Mouse (Mus musculus) kidney, adult 9 months (tissue): ENCODE results near the gene Fkbp15.
A peak's percentile ranks its signal among the peaks of the same experiment; 100 is the strongest.

Source experiments
- DNase-seq: peaks from one replicate; pipeline ENCODE4 v3.0.0; 2022

Gene Fkbp15

DNA sequence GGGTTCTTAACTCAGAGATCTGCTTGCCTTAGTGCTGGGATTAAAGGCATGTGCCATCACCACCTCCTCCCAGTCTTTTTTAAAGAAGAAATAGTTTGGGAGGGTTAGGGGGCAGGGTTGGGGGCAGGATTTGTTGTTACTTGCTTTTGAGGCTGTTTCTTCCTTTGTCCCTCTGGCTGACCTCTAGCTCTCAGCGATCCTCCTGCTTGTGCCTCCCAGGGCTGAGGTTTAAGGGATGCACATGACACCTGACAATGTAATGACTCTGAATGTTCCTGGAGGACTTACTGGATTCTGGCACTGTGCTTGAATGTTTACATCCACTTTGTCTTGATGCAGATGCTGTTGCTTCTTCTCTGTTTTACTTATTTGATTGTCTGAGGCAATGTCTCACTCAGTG lies 12.1 kb upstream of the Fkbp15 start:
- DNase-seq: no peak

DNA sequence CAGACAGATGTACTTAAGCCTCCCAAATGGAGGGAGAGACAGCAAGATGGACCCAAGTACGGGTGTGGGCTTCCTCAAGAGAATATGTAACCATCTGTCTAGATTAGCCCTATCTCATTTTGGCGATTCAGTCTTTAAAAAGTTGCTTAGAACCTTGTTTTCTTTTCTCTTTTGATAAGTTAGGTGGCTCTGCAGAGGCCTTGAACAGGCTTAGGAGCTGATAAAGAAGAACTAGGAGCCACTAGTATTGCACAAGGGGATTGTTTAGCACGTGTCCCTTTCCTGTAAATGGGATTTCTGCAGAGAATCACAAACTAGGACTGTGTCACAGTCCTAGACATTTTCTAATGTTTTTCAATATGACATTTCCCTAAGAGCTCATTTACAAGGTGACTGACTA lies 8.7 kb upstream of the Fkbp15 start:
- DNase-seq: no peak

DNA sequence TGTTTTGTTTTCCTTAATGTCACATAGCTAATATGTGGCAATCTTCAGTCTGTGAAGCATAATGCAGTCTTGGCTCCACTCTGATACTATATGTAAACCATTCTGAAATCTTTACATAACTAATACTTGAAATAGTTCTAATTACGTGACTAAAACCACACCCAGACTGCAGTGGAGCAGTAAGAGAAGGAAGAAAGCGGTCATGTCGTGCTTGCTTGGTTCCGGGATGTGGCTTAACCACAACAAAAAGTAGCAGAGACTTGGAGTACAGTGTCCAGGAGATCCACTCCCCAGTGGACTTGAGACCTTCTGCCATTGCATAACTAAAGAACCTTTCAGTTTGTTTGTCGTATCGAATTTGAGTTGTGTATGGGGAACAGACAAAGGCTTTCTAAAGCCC lies 7.2 kb upstream of the Fkbp15 start:
- DNase-seq: peak; percentile 68

DNA sequence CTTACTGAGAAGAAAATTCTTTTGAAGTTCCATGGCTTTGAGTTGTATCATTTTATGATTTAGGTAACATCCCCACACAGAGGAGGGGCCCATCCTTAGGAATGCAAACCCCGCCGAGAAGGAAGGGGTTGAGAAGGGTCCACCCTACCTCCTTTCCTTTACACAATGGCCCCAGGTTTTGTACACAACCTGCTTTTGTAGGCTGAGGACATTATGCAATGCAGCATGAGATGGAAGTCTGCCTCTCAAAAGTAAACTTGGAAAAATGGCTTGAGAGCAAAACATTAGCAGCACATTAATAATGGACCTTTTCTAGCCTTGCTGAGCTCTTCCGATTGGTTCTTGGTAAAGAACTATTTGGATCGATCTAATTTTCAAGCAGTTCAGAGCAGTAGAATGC lies 5.9 kb upstream of the Fkbp15 start:
- no peak for DNase-seq

DNA sequence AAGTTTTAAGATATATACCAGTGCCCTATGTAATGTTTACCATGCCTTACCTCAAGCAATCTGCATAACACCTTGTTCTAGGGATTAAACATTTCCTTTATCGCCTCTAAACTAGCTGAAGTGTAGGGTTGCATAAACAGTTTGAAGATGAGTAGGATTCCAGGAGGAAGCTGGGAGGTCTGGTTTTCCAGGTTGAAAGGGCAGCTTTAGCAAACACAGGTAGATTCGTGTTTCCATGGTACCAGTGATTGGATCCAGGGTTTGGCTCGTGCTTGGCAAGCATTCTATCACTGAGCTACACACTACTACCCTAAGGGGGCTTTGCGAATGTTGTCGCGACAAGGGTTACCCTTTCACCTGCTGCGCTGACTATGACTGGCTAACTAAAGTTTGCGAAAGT lies 4.0 kb upstream of the Fkbp15 start:
- no peak for DNase-seq

DNA sequence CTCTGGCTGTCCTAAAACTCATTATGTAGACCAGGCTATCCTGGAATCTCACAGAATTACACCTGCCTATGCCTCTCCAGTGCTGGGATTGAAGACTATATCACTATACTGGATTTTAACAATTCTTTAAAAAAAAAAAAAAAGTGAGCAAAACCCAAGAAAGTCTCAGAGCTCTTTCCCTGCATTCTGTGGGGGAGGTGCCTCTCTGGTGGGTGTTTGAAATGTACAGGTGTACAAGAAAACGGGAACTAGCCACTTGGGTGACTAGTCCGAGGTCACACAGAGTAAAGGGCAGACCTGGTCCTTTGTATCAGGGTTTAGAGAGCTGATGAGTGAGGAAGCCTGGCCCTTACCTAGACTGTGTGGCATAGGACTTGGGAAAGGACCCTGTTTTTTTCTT lies 2.1 kb upstream of the Fkbp15 start:
- no peak for DNase-seq

DNA sequence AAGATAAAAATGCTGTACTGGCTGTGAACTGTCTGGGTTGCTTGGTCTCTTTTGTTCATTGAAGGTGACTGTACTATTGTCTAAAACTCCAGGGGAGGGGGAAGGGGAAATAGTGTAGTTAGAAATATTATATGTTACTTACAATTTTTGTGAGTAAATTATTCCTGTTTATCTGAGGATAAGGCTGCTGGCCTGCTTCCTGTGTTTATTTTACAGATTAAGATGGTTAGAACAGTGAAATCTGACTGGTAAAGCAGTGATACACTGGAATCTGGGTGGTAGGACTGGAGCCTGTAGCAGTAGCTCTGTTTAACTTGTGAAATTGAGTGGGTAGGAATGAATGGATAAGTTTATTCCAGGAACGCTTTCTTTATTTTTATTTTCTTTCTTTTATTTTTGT lies 1.6 kb upstream of the Fkbp15 start:
- no peak for DNase-seq

DNA sequence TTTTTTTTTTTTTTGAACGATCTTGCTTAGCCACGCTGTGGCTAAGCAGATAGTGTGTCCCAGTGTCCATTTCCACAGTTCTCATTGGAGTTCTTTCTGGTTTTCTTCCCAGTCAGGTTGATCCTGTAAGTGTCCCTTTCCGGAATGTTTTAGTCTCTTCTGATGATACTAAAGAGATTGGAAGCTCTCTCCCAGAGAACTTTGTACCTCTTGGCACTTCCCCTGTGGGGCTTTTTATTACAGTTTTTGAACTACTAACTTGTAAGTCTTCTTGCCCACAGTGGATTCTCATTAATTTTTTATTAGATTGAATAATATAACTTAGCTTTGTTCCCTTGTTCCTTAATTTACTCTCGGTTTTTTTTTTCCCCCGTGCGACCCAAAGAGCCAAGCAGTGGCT lies 1.2 kb upstream of the Fkbp15 start:
- peak; percentile 68 for DNase-seq

DNA sequence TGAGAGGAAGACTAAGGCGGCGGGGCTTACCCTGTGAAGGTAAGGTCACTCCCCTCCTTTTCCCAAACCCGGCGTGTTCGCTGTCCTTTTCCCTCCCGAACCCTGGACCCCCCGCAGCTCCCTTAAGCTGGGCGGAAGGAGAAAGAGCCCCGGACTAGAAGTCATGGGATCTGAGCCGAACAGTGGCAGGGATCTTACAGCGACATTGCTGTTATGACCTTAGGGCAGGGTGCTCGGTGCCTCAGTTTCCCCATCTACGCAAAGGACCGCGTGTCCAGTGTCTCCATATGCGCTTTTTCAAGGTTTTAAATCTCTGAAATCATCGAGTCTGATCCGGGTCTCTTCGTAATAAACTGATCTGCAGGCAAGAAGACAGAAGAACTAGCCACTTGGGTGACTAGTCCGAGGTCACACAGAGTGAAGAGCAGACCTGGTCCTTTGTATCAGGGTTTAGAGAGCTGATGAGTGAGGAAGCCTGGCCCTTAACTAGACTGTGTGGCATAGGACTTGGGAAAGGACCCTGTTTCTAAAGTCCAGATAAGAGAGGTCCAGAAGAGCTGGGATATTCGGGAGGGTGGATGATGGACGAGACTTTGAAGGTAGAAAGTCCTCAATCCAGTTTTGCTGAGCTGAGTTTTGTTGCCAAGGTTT lies 582 bp upstream of the Fkbp15 start:
- no peak for DNase-seq

DNA sequence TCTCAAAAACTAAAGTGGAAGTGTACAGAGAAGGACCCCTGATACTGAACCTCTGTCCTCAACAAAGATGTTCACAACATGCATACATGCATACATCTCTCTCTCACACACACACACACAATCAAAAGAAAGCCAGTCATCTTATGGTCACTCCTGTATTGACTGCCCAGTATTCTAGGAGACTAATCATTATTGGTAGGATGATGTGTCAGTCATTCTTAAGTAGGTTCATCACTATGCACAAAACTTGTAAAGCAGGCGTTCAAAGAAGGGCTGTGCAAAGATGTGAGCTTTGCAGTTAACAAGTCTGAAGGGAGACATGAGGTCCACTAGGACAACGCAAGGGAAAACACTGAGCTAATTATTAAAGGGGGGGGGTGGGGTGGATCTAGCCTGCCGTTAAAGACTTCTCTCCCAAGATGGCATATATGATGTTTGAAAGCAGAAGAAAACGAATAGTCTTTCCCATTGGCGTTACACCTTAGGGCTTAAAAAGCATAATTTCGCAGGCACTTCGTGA lies 1.0 kb downstream of the Fkbp15 start:
- DNase-seq: peak; percentile 41

DNA sequence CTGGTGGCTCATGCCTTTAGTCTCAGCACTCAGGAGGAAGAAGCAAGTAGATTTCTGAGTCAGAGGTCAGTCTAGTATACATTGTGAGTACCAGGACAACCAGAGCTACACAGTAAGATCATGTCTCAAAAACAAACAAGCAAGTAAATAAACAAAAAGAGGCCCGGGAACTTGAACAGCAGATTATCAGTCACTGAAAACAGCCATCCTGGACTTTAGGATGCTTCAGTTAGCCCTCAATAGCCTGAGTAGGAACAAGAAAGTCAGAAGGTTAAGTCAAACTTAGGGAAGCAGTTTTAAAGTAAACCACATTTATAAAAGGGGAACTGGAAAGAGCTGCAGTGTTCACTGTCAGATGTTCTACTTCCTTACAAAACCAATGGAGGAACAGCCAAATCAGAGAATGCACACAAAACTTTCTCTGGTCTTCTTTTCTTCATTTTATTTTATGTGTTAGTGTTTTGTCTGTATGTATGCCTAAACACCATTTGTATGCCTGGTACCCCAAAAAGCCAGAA lies 2.7 kb downstream of the Fkbp15 start:
- DNase-seq: no peak

DNA sequence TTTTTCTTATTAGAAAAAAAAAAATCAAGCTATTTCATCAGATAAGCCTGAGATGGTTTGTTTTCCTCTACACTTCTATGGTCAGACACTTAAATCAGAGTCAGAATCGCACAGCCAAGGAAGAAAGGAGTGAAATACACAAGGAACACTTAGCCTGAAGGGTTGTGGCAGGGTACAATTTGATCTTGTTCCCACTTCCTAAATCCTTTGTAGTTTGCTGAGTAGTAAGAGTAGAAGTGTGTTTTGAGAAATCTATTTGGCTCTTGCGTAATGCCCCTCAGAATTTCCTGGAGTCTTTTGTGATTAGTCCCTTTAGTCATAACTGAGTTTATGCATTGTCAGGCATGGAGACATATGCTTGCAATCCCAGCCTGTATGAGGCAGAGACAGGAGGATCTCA lies 11.0 kb downstream of the Fkbp15 start:
- DNase-seq: no peak

DNA sequence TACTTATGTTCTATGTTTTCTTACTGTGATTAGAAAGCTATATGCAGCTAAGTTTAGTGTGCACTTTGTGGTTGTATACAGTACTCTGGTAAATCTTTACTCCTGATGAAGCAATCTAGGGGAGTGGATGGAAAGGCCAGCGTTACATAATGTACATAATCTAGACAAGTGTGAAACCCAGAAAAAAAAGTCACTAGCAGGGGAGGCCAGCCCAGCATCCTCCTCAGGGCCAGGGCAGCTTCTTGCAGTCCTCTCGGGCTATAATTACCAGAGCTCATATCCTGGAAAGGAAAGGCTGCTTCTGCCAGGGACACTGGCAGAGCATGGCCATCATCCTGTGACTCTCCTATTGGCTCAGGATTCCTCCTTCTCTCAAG lies 12.0 kb downstream of the Fkbp15 start:
- no peak for DNase-seq

DNA sequence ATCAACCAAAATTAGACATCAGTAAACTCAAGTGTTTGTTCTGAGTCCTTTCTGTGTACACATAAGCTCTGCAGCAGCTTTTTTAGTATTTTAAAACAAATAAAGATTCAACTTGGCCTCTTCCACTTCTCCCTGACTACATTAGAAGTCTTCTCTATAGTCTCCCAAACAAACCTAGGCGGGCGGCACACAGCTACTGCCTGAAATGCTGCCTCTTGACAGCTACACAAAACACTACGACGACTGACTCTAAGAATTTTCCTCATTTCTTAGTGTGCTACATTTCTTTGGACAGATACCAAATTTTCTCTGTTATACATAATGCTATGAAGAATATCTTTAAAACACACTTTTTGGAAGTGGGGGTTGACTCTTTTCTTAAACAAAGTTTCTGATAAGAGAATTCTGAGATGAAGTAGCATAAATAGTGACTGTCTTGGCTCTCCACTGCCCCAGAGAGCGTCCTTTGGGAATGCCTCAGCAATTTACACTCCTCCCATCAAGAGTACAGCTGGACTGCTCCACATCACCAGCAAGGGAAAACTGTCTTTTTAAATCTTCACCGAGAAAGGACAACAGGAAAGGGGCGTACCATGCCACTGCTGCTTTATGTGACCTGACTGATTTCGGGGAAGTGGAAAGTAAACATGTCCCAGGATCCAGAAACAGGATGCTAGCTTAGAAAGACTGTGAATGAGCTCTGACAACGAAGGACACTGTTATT lies 12.6 kb downstream of the Fkbp15 start:
- DNase-seq: no peak

DNA sequence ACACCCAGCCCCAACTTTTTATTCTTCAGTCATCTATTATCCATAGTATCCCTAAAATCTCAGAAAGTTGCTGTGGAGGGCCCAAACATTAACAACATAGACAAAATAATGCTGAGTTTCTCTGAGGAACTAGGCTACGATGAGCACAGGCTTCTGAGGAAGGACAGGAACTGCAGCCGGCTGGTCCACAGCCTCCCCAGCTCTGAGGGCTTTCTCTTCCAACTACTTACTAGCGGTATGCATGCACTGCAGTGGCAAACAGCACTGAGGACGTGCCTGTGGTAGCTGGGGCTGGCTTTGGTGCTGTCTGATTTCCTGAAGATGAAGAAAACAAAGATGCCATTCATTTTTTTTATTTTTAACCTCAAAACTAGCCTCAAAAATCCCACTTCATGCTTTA lies 14.5 kb downstream of the Fkbp15 start:
- DNase-seq: no peak

DNA sequence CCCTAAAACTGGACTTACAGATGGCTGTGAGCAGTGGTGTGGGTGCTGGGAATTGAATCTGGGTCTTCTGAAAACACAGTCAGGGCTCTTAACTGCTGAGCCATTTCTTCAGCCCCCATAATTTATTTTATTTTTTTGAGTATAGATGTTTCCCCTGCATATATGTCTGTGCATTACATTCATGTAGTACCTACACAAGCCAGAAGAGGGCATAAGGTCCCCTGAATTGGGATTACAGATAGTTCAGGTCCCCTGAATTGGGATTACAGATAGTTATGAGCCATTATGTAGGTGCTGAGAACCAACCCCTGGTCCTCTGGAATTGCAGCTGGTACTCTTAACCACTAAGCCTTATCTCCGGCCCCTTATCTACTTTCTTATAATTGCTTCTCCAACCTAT lies 16.3 kb downstream of the Fkbp15 start:
- no peak for DNase-seq

DNA sequence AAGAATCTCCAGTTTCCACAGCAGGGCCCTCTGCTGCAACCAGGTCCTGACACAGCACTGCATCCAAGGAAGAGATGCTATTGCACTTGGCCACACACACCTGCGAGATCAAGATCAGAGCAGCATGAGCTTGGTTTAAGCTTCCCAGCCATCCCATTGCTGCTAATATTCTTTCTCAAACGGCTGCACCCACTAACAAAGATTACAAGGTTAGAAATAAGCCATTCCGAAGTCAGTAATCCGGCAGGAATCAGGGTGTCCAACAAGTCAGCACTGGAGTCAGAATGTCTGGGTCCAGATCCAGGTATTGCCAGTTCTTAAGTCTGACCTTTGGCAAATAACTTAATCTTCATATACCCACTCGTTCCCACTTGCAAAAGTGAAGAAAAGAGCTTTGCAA lies 21.8 kb downstream of the Fkbp15 start:
- DNase-seq: no peak

DNA sequence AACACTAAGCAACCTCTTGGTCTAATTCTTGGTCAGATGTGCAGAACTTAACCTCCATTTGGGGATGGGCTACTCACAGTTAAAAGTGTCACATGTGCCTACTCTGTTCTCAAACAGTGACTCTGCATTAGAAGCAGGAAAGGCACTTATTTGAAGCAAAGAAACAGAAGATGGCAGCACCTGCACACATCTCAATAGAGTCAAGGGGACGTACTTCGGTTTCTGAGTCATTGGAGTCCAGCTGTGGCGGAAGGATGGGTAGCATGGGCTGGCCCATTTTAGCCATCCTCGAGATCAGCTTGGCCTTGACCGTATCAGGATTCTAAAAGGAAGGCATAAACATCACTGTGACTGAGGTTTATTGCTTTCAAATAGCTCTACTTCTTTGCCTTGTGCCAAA lies 28.4 kb downstream of the Fkbp15 start:
- DNase-seq: peak; percentile 21

DNA sequence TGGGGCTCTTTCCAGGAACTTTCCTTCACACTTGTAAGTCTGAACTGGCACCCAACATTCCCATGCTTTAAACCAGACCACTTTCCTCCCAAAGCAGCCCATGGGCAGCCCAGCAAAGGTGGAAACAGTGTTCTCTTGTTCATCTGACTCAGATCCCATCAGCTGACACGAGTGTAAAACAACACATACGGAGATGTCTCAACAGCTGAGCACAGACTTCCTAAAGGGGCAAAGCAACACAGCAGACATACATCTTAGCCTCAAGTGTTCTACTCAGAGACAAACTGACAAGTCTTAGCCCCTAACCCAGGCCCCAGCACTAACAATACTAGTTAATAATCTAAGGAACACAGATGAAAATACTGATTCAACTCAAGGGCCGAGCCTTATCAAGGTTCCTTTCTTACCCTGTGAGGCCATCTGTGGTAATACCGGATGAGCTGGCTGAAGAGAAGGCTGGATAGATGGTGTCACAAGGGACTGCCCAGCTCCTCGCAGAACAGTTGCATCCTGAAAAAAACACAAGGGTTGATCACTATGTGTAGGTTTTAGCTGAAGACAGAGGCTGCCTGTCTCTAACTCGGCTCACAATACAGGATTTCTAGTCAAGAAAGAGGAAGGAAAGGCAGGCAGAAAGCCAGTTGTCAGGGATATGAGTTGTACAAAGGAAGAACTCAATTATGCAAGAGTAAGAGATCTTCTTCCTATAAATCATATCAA lies 31.2 kb downstream of the Fkbp15 start:
- no peak for DNase-seq

DNA sequence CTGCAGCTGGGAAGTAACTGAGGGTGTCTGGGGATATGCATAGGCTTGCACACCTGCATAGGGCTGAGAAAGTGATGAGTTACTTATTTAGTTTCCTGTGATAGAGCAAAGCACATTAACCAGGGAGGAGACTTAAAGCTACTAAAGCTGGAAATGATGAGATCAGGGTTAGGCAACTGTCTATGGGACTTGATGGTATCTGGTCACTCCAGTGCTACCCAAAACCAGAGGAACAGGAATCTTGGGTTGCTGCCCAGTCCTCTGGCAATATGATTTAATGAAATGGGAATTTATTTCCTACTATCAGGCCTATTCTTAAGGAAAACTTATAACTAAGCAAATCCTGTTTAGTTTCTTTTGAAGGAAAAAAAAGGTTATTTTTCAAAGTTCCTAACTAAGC lies 34.2 kb downstream of the Fkbp15 start:
- DNase-seq: no peak

DNA sequence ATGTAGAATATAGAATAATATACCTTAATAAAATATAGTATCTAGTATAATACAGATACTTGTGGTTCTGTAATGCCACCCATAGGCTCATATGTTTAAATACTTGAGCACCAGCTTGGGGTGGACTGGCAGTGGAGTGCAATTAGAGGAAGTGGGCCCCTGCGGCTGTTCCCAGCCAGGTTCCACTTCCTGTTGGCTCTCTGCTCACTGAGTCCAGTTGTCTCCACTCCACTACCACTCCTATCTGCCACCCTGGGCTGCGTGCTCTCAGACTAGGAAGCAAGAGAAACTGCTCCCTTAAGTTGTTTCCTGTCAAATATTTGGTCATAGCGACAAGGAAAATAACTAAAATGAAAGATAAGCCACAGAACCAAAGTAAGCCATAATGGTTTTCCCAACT lies 37.7 kb downstream of the Fkbp15 start:
- peak; percentile 18 for DNase-seq

DNA sequence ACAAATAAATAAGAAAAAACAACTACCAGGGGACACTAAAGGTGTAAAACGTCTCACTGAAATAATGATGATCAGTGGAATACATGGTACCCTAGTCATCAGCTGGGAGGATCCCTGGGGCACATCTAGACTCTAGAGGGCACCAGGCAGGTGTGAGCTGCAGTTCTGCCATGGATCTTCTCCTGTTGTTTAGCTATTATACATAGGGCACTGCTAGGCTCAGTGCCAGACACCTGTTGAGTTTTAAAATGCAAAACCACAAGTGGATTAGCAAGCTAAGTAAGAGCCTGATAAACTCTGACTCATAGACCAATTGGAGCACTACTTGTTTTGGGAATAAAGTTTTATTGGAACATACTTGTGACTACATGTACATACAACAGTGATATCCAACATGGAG lies 42.1 kb downstream of the Fkbp15 start:
- DNase-seq: no peak

DNA sequence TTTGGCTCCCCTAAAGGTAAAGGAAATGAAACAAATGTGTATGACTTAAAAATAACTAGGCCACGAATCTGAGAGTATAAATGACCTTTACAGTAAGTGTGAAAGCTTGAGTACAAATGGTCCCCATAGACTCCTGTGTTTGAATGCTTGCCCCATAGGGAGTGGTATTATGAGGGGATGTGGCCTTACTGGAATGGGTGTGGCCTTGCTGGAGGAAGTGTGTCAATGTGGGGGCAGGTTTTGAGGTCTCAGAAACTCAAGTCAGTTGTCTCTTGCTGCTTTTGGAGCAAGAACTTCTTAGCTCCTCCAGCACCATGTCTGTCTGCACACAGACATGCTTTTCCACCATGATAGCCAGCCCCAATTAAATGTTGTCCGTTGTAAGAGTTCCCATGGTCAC lies 43.9 kb downstream of the Fkbp15 start:
- DNase-seq: no peak

DNA sequence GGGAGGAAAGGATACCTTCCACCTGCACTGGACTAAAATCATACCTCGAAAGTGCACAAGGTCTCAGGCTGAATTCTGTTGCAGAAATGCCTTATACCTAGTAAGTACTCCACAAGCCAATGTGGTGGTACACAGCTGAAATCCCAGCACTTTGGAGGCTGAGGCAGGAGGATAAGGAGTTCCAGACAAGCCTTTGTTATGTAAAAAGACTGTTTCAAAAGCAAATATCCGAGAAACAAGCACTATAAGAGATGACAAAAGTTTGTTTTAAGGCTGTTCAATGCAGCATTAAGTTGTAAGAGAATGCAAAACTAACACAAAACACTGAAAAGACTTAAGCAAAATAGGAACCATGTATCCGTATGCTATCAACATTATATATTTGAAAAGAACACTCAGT lies 45.8 kb downstream of the Fkbp15 start:
- no peak for DNase-seq
